Mouse (Mus musculus): ENCODE measurements around the gene Rtn4ip1. TPM values are rescaled to one million over a fixed set of nuclear protein-coding genes. Genes with fewer than 3 reads are reported as not detected.
A peak's percentile ranks its signal among the peaks of the same experiment; 100 is the strongest.
"Not testable (repeated sequence)": the region's sequence is repeated elsewhere in the genome, so short reads cannot be mapped to it uniquely, and the experiment has no call there.

The Rtn4ip1 gene
- polyA plus RNA-seq, 1 experiment, result 27.4 TPM

- Histone ChIP-seq H3K36me3 (ENCODE audit: control insufficient read depth, insufficient read depth, low read length, poor library complexity, severe bottlenecking) (peaks cover 10% of the 10 kb centered on the region), H3K27me3 (ENCODE audit: control insufficient read depth, insufficient read depth, low read length, poor library complexity, severe bottlenecking) (no peaks in the 10 kb centered on the region)
- TF ChIP-seq CTCF (IDR thresholded peaks at IDR 0.05; ENCODE audit: low read depth, low read length) (peak; percentile 83), EP300 (IDR thresholded peaks at IDR 0.05; ENCODE audit: insufficient read depth, low read depth, low read length) (no peak), POLR2A (IDR thresholded peaks at IDR 0.05; ENCODE audit: insufficient read depth, low read length) (no peak)
Observed at GRCm38 (mm10) chr10:43918696-43919608, 17.3 kb downstream of the Rtn4ip1 start.

GRCm38 (mm10) chr10:43923096-43923495 is 21.5 kb downstream of the Rtn4ip1 start:
- Histone ChIP-seq H3K27me3 (ENCODE audit: control insufficient read depth, insufficient read depth, low read length, poor library complexity, severe bottlenecking) (no peaks in the 10 kb centered on the region), H3K4me3 (ENCODE audit: low read depth, low read length) (no peak overlapping the region), H3K9me3 (replicated peaks; ENCODE audit: control insufficient read depth, insufficient read depth, low read length, poor library complexity, severe bottlenecking) (no peaks in the 10 kb centered on the region), H3K9ac (ENCODE audit: low read depth, poor library complexity, severe bottlenecking) (no peak overlapping the region), H3K4me1 (ENCODE audit: control insufficient read depth, insufficient read depth, low read length) (no peaks in the 10 kb centered on the region), H3K27ac (ENCODE audit: insufficient read depth, low read length) (no peak overlapping the region), H3K36me3 (ENCODE audit: control insufficient read depth, insufficient read depth, low read length, poor library complexity, severe bottlenecking) (peaks cover 10% of the 10 kb centered on the region)
- no peak for TF ChIP-seq CTCF (IDR thresholded peaks at IDR 0.05; ENCODE audit: low read depth, low read length)
- no peak for TF ChIP-seq POLR2A (IDR thresholded peaks at IDR 0.05; ENCODE audit: insufficient read depth, low read length)
- TF ChIP-seq EP300 (IDR thresholded peaks at IDR 0.05; ENCODE audit: insufficient read depth, low read depth, low read length), result no peak

More at GRCm38 (mm10) chr10:43918696-43919608, 17.3 kb downstream of the Rtn4ip1 start:
- Histone ChIP-seq H3K9ac (ENCODE audit: low read depth, poor library complexity, severe bottlenecking) (no peak overlapping the region), H3K27ac (ENCODE audit: insufficient read depth, low read length) (no peak overlapping the region), H3K4me3 (ENCODE audit: low read depth, low read length) (no peak overlapping the region), H3K9me3 (replicated peaks; ENCODE audit: control insufficient read depth, insufficient read depth, low read length, poor library complexity, severe bottlenecking) (no peaks in the 10 kb centered on the region), H3K4me1 (ENCODE audit: control insufficient read depth, insufficient read depth, low read length) (peaks cover 2% of the 10 kb centered on the region)

- H3K9ac ChIP-seq (ENCODE audit: low read depth, poor library complexity, severe bottlenecking); H3K4me3 ChIP-seq (ENCODE audit: low read depth, low read length); H3K27me3 ChIP-seq (ENCODE audit: control insufficient read depth, insufficient read depth, low read length, poor library complexity, severe bottlenecking); H3K4me1 ChIP-seq (ENCODE audit: control insufficient read depth, insufficient read depth, low read length); H3K27ac ChIP-seq (ENCODE audit: insufficient read depth, low read length); H3K9me3 ChIP-seq (replicated peaks; ENCODE audit: control insufficient read depth, insufficient read depth, low read length, poor library complexity, severe bottlenecking): not testable (repeated sequence)
- H3K36me3 ChIP-seq (ENCODE audit: control insufficient read depth, insufficient read depth, low read length, poor library complexity, severe bottlenecking), result peaks cover 20% of the 10 kb centered on the region
Observed at GRCm38 (mm10) chr10:43925776-43926175, 24.2 kb downstream of the Rtn4ip1 start.

- H3K4me3 ChIP-seq (ENCODE audit: low read depth, low read length), result no peak overlapping the region
- peaks cover 12% of the 10 kb centered on the region; the same call in 1 of the 2 replicates for H3K36me3 ChIP-seq (ENCODE audit: control insufficient read depth, insufficient read depth, low read length, poor library complexity, severe bottlenecking)
- H3K4me1 ChIP-seq (ENCODE audit: control insufficient read depth, insufficient read depth, low read length), result no peaks in the 10 kb centered on the region
- TF ChIP-seq POLR2A (IDR thresholded peaks at IDR 0.05; ENCODE audit: insufficient read depth, low read length) (no peak), CTCF (IDR thresholded peaks at IDR 0.05; ENCODE audit: low read depth, low read length) (no peak)
- no peak overlapping the region for H3K9ac ChIP-seq (ENCODE audit: low read depth, poor library complexity, severe bottlenecking)
- no peak overlapping the region for H3K27ac ChIP-seq (ENCODE audit: insufficient read depth, low read length)
- H3K9me3 ChIP-seq (replicated peaks; ENCODE audit: control insufficient read depth, insufficient read depth, low read length, poor library complexity, severe bottlenecking), result no peaks in the 10 kb centered on the region
- no peaks in the 10 kb centered on the region for H3K27me3 ChIP-seq (ENCODE audit: control insufficient read depth, insufficient read depth, low read length, poor library complexity, severe bottlenecking)
Observed at GRCm38 (mm10) chr10:43927736-43928135, 26.1 kb downstream of the Rtn4ip1 start.

GRCm38 (mm10) chr10:43928596-43928995 is 27.0 kb downstream of the Rtn4ip1 start:
- Histone ChIP-seq H3K4me3 (ENCODE audit: low read depth, low read length) (no peak overlapping the region), H3K9ac (ENCODE audit: low read depth, poor library complexity, severe bottlenecking) (no peak overlapping the region), H3K36me3 (ENCODE audit: control insufficient read depth, insufficient read depth, low read length, poor library complexity, severe bottlenecking) (peaks cover 9% of the 10 kb centered on the region; the same call in 1 of the 2 replicates), H3K27me3 (ENCODE audit: control insufficient read depth, insufficient read depth, low read length, poor library complexity, severe bottlenecking) (no peaks in the 10 kb centered on the region), H3K4me1 (ENCODE audit: control insufficient read depth, insufficient read depth, low read length) (no peaks in the 10 kb centered on the region), H3K9me3 (replicated peaks; ENCODE audit: control insufficient read depth, insufficient read depth, low read length, poor library complexity, severe bottlenecking) (no peaks in the 10 kb centered on the region), H3K27ac (ENCODE audit: insufficient read depth, low read length) (no peak overlapping the region)
- TF ChIP-seq EP300 (IDR thresholded peaks at IDR 0.05; ENCODE audit: insufficient read depth, low read depth, low read length) (no peak), POLR2A (IDR thresholded peaks at IDR 0.05; ENCODE audit: insufficient read depth, low read length) (no peak), CTCF (IDR thresholded peaks at IDR 0.05; ENCODE audit: low read depth, low read length) (no peak)

GRCm38 (mm10) chr10:43939136-43939662 is 37.6 kb downstream of the Rtn4ip1 start:
- H3K36me3 ChIP-seq (ENCODE audit: control insufficient read depth, insufficient read depth, low read length, poor library complexity, severe bottlenecking), result no peaks in the 10 kb centered on the region; the same call in 1 of the 2 replicates
- H3K9ac ChIP-seq (ENCODE audit: low read depth, poor library complexity, severe bottlenecking), result no peak overlapping the region
- peak overlapping the region; percentile 65 for H3K27ac ChIP-seq (ENCODE audit: insufficient read depth, low read length)
- H3K27me3 ChIP-seq (ENCODE audit: control insufficient read depth, insufficient read depth, low read length, poor library complexity, severe bottlenecking), result no peaks in the 10 kb centered on the region
- peaks cover 8% of the 10 kb centered on the region for H3K4me1 ChIP-seq (ENCODE audit: control insufficient read depth, insufficient read depth, low read length)
- no peaks in the 10 kb centered on the region for H3K9me3 ChIP-seq (replicated peaks; ENCODE audit: control insufficient read depth, insufficient read depth, low read length, poor library complexity, severe bottlenecking)
- no peak overlapping the region for H3K4me3 ChIP-seq (ENCODE audit: low read depth, low read length)
- TF ChIP-seq EP300 (IDR thresholded peaks at IDR 0.05; ENCODE audit: insufficient read depth, low read depth, low read length), result peak; percentile 78; the same call in 1 of the 2 replicates
- TF ChIP-seq POLR2A (IDR thresholded peaks at IDR 0.05; ENCODE audit: insufficient read depth, low read length), result no peak
